Mouse (Mus musculus) limb, embryonic 14.5 days (tissue): ENCODE measurements around the gene Aldoc. TPM values are rescaled to one million over a fixed set of nuclear protein-coding genes. Genes with fewer than 3 reads are reported as not detected.

Experiments used
- ATAC-seq: fragments of 200-750 bp; cut with Nextera tagmentation; 2 replicates; pipeline ENCODE4 v1.8.0; 2017; ENCODE audit warnings: low read depth, moderate number of reproducible peaks, moderate TSS enrichment; ENCODE audit not compliant: low FRiP score
- DNase-seq: peaks from one replicate; pipeline ENCODE4 v3.0.0-alpha.2; 2015; ENCODE audit warnings: low spot score
- H3K27ac ChIP-seq: fragments of 300-500 bp; sonication (generic); replicated peaks from 2 replicates; pipeline ENCODE4 v1.5.1; 2014; ENCODE audit warnings: low read depth, mild to moderate bottlenecking, low read length, moderate library complexity, mixed read lengths
- H3K27me3 ChIP-seq: fragments of 300-500 bp; sonication (generic); 2 replicates; pipeline ENCODE4 v1.6.1; 2014; ENCODE audit warnings: low read length, mixed read lengths; ENCODE audit not compliant: control insufficient read depth, insufficient read depth
- H3K36me3 ChIP-seq: fragments of 300-500 bp; sonication (generic); 2 replicates; pipeline ENCODE4 v1.6.1; 2014; ENCODE audit warnings: mild to moderate bottlenecking, low read length, moderate library complexity, mixed read lengths; ENCODE audit not compliant: control insufficient read depth, insufficient read depth
- H3K4me1 ChIP-seq: fragments of 300-500 bp; sonication (generic); 2 replicates; pipeline ENCODE4 v1.6.1; 2014; ENCODE audit warnings: antibody characterized with exemption, low read length, mixed read lengths; ENCODE audit not compliant: control insufficient read depth, insufficient read depth
- H3K4me2 ChIP-seq: fragments of 300-500 bp; sonication (generic); replicated peaks from 2 replicates; pipeline ENCODE4 v1.6.1; 2014; ENCODE audit warnings: low read depth, mild to moderate bottlenecking, low read length, moderate library complexity; ENCODE audit not compliant: severe bottlenecking
- H3K4me3 ChIP-seq: fragments of 300-500 bp; sonication (generic); replicated peaks from 2 replicates; pipeline ENCODE4 v1.5.1; 2014; ENCODE audit warnings: low read length
- H3K9ac ChIP-seq: fragments of 300-500 bp; sonication (generic); 2 replicates; pipeline ENCODE4 v1.6.1; 2014; ENCODE audit warnings: mild to moderate bottlenecking, low read depth, low read length, moderate library complexity; ENCODE audit not compliant: severe bottlenecking
- H3K9me3 ChIP-seq: fragments of 300-500 bp; sonication (generic); 2 replicates; pipeline ENCODE4 v1.6.1; 2016; ENCODE audit warnings: low read length; ENCODE audit not compliant: control insufficient read depth
- POLR2A ChIP-seq: fragments of 200-500 bp; IDR thresholded peaks from 2 replicates; pipeline ENCODE4 v1.8.0; 2012; ENCODE audit warnings: inconsistent platforms, mild to moderate bottlenecking, moderate library complexity, borderline replicate concordance; ENCODE audit not compliant: insufficient read depth, insufficient read length; ENCODE audit errors: extremely low read depth
- WGBS: fragments of 180-500 bp; shearing (Covaris S2); extraction: QIAGEN DNeasy Blood & Tissue Kit; methylation state at CpG from one replicate; pipeline ENCODE4 v1.1.7; 2014; 5-methylcytosine and 5-hydroxymethylcytosine counted together
- polyA plus RNA-seq, 2 experiments: library from polyadenylated mRNA; depleted of rRNA in 1 of 2; stranded (reverse) in 1 of 2; unstranded in 1 of 2; fragments of >200 nt; fragmentation: Nextera tagmentation in 1 of 2; extraction: Ambion mirVana in 1 of 2; gene quantifications; 2 replicates each; pipeline versions ENCODE4 v1.2.1 to v1.2.3; 2012 to 2014

The Aldoc gene
- polyA plus RNA-seq, 2 experiments = 11.3 to 11.9 TPM

- Histone ChIP-seq H3K36me3 (peaks cover 42% of the 10 kb centered on the region), H3K27me3 (no peaks in the 10 kb centered on the region), H3K9me3 (no peaks in the 10 kb centered on the region), H3K4me1 (peaks cover 29% of the 10 kb centered on the region), H3K4me2 (peak overlapping the region; percentile 84), H3K9ac (peak overlapping the region; percentile 90), H3K27ac (peak overlapping the region; percentile 93; the same call in 1 of the 2 replicates), H3K4me3 (peak overlapping the region; percentile 94)
- WGBS = 69% methylated on average over 6 of the region's 6 CpGs
- no peak for ATAC-seq
- TF ChIP-seq POLR2A = no peak
- DNase-seq = no peak
Observed at GRCm38 (mm10) chr11:78344328-78344889, 21.6 kb downstream of the Aldoc start.

GRCm38 (mm10) chr11:78344890-78345715 lies 22.3 kb downstream of the Aldoc start:
- H3K4me2 ChIP-seq = peak overlapping the region; percentile 84; the same call in 1 of the 2 replicates
- no peaks in the 10 kb centered on the region for H3K27me3 ChIP-seq
- peaks cover 37% of the 10 kb centered on the region for H3K36me3 ChIP-seq
- ATAC-seq = no peak
- H3K4me1 ChIP-seq = peaks cover 29% of the 10 kb centered on the region
- no peak overlapping the region for H3K27ac ChIP-seq
- H3K9me3 ChIP-seq = no peaks in the 10 kb centered on the region
- no peak for TF ChIP-seq POLR2A
- WGBS = 52% methylated on average over 8 of the region's 8 CpGs
- DNase-seq = no peak
- no peak overlapping the region for H3K4me3 ChIP-seq
- no peak overlapping the region; the same call in 1 of the 2 replicates for H3K9ac ChIP-seq

- Histone ChIP-seq H3K27ac (no peak overlapping the region), H3K4me2 (no peak overlapping the region), H3K4me1 (peaks cover 29% of the 10 kb centered on the region), H3K9ac (no peak overlapping the region), H3K4me3 (no peak overlapping the region), H3K9me3 (no peaks in the 10 kb centered on the region), H3K27me3 (no peaks in the 10 kb centered on the region), H3K36me3 (peaks cover 35% of the 10 kb centered on the region)
- TF ChIP-seq POLR2A = no peak
- ATAC-seq (no peak), DNase-seq (no peak)
- 93% methylated on average over 7 of the region's 7 CpGs for WGBS
Observed at GRCm38 (mm10) chr11:78345801-78346200, 23.0 kb downstream of the Aldoc start.

- Histone ChIP-seq H3K9ac (no peak overlapping the region), H3K4me2 (no peak overlapping the region)
Observed at GRCm38 (mm10) chr11:78346326-78347069, 23.7 kb downstream of the Aldoc start.

GRCm38 (mm10) chr11:78347070-78347754 lies 24.4 kb downstream of the Aldoc start:
- peaks cover 29% of the 10 kb centered on the region for H3K4me1 ChIP-seq
- H3K36me3 ChIP-seq = peaks cover 27% of the 10 kb centered on the region
- H3K9ac ChIP-seq = no peak overlapping the region
- WGBS = 92% methylated on average over 10 of the region's 10 CpGs
- DNase-seq = peak; percentile 77
- no peak overlapping the region for H3K27ac ChIP-seq
- H3K4me2 ChIP-seq = no peak overlapping the region
- no peak for ATAC-seq
- no peak overlapping the region for H3K4me3 ChIP-seq
- no peaks in the 10 kb centered on the region for H3K9me3 ChIP-seq
- no peak for TF ChIP-seq POLR2A
- H3K27me3 ChIP-seq = no peaks in the 10 kb centered on the region

More at GRCm38 (mm10) chr11:78346326-78347069, 23.7 kb downstream of the Aldoc start:
- H3K27ac ChIP-seq = no peak overlapping the region
- H3K4me1 ChIP-seq = peaks cover 29% of the 10 kb centered on the region
- no peaks in the 10 kb centered on the region for H3K27me3 ChIP-seq
- WGBS = 78% methylated on average over 6 of the region's 6 CpGs
- no peak for TF ChIP-seq POLR2A
- H3K36me3 ChIP-seq = peaks cover 29% of the 10 kb centered on the region
- ATAC-seq (no peak), DNase-seq (no peak)
- no peaks in the 10 kb centered on the region for H3K9me3 ChIP-seq
- no peak overlapping the region for H3K4me3 ChIP-seq
